Mouse (Mus musculus) testis, postnatal 14 days (tissue): Measurements from ENCODE around the gene Ccnl2.
"Not testable (repeated sequence)": the region's sequence is repeated elsewhere in the genome, so short reads cannot be mapped to it uniquely, and the experiment has no call there.

Experiments used
- DNase-seq: peaks from one replicate; pipeline ENCODE4 v3.0.0; 2021; ENCODE audit warnings: low spot score

Gene Ccnl2

DNA sequence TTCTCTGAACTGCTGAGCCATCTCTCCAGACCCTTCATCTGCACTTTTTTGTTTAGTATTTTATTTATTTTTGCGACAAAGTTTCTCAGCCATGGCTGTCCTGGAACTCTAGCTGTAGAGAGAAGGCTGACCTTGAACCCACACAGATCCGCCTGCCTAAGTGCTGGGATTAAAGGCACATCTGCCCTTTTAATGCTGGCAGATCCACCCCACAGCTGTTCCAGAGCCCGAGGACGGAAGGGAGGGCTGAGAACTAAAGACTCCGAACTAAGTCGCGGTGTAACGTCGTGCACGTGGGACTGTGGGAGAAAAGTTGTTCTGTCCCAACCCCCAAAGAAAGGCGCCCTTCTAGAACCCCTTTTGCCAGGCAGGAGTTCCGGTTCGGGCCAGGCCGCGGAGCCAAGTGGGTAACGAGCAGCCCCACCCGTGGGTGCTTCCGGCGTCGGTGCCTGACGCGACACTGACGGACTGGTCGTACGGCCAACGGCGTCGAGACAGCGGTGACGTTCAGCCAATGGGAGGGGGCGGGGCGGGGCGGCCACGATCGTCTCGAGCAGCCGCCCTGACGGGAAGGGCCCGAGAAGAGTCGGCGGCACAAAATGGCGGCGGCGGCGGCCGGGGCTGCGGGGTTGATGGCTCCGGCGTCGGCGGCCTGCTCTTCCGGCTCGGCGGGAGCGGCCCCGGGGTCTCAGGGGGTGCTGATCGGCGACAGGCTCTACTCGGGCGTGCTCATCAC, at the start of gene Ccnl2:
Ccnl2 (plus strand) TSS at position 561 of the 736 bp plus-strand sequence.
- peak; percentile 96 for DNase-seq

DNA sequence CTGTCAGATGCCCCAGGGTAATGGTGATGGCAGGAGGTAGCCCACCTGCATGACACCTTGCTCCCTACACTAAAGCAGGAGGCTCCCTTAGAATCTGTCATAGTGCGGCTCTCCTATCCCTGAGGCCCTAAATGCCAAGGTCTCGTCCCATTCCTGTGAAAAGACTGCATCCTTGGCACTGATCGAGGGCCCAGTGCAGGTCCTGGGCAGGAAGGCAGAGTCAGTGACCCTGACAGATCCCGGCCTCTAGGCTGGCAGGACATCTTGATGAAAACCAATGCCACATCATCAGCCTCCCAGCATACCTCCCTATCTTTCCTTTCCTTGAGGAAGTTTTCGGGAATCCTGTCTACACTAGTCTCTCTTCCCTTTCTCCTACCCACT, 42.8 kb upstream of the Ccnl2 start:
- no peak for DNase-seq

DNA sequence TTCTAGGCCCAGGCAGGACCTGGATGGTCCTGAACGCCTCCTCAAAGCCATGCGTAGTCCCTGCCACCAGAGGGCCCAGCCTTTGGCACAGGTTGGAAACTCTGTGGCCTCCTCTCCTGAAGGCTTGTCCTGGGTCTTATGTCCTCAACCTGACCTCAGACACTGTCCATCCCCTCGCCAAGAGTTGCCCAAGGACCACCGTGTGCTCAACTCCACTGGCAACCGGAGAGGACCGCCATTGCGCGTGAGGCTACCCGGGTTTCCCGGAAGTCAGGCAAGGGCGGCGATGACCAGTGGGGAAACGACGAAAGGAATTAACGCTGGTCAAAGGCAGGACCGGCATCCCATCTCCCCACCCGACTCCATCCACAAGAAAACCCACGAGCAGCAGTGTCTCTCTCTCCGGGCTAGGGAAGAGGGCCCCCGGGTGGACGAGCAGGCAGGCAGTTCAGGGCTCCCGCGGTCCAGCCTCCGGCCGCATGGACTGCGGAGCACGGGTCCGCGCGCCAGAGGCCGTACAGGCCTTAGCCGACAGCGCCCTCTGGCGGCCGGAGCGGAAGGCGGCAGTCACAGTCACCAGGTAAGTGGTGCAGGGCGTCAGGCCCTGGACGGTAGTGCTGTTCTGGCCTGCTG, 42.3 kb upstream of the Ccnl2 start:
- DNase-seq = peak; percentile 89

DNA sequence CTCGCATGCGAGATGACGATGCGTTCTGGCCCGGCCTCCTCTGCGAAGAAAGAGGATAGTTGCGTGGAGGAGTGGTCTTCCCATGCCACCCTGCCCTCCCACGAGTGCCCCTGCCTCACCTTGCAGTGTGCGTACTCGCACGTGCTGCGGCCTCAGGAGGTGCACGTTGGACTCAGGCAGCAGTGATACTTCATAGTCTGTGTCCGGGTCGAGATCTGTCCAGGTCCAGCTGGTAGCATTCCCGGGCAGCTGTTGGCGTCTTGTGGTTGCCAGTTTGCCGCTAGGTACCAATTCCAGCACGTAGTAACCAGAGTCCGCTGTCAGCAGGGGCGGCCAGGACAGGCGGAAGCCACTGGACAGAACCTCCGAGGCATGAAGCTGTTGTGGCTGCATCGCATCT, 41.7 kb upstream of the Ccnl2 start:
- DNase-seq = no peak

DNA sequence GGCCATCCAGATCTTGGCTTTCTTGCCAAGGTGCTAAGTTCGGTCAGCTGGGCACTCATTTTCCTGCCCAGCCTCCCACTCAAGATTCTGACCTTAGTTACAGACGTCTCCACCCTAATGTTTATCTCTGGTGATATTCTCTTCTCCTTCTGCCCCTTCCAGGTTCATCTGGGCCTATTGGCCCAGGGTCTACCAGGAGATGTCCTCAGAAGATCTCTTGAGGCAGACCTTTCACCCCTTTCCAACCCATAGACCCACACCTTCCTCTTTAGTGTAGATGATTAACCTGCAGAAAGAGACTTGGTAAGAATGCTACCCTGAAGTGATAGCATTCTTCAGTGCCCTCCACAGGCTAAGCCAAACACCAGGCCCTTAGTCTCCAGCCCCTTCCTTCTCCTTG, 40.6 kb upstream of the Ccnl2 start:
- DNase-seq = no peak

DNA sequence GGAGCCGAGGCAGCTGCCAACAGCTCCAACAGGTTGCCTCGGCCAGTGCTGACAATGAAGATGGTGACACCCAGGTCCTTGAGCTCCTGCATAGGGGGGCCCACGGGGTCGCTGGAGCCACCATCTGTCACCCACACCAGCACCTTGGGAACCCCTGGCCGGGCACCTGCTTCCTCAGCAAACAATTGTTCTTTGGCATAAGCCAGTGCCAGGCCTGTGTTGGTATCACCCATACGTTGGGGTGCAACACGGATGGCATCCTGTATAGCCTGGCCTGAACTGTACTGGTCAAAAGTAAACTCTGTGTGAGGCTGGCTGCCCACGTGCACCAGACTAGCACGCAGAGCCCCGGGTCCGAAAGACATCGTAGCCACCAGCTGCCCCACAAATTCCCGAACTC, 39.5 kb upstream of the Ccnl2 start:
- no peak for DNase-seq

DNA sequence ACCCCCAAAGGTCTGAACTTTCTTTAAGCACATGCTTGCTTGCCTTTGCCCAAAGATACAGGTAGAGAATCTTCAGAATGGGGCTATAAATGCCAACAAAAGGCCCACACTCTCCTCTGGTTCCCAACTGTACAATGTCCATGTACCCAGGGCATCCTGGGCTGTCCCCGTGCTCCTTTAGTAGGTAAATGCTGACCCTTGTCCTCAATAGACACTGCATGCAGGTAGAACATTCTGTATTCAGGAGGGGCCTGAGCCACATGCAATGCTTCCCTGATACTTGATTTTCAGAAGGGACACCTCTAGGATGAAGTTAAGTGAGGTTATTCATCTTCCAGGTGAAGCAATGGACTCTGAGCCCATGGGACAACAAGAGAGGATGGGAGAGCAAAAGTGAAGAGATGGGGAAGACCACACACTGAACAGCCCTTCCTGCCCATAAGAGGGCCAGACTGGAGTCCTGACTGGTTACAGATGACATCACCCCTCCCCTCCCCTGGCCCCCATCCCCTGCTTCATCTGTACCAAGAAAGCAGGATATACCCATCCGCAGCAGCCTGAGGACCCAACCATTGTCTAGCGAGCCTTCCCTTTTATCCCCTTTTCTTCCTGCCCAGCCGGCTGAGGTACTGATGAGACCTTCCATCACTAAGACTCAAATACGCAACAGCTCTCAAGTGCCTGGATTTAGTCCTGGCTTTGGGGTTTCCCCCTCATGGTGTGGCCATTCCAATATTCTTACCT, 38.8 kb upstream of the Ccnl2 start:
- DNase-seq = no peak

DNA sequence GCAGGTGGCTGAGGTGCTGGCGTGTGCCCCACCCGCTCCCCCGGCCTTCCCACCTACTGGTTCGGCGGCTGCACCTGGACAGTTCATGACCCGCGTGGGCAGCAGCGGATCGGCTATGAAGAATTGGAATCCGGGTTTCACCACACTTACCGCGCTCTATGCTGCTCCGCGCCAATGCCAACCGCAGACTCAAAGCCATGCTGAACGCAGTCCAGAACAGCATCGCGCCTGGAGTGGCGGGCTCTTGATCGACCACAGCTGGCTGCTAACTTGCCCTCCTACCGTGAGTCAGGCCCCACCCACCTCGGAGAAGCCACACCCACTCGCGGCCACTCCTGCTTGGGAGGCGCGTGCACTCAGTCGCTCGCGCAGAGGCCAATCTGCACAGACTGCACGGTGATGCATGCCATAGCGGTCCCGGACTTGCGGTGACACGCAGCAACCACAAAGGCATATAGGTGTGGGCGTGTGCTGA, 38.0 kb upstream of the Ccnl2 start, which contains the start of gene Vwa1:
Vwa1 (minus strand) TSS at position 419 of the 475 bp plus-strand sequence.
- peak; percentile 85 for DNase-seq

DNA sequence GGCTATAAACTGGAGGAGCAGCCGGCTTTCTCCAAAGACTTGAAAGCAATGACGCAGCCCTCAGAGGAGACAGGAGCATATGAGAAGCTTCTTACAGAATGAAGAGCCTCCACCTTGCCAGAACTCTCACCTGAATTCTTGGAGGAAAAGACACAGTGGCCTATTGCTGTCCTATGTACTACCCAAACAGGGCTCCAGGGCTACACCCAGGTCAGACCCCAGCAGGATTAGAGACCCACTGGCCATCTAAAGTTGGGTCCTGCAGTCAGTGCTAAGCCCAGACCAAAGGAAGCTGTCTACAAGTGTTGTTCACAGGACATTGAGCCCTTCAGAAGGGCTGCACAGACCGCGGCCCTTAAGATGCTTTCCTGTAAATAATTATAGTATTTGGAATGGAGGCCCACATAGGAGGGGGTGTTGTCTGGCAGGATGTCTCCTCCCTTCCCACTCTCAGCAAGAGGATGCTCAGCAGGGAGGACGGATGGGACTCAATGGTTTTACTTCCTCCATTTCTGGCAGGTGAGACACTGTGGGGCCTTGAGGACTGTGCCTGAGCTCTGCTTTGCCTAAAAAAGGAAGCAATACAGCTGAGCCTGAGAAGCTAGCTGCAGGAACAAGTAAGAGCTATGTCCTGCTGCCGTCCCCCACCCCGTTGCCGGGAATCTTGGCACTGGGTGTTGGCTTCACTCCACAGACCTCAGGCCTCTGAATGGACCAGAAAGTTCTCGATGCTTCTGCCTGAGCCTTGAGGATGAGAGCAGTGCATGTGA, 37.1 kb upstream of the Ccnl2 start:
- peak; percentile 86 for DNase-seq

DNA sequence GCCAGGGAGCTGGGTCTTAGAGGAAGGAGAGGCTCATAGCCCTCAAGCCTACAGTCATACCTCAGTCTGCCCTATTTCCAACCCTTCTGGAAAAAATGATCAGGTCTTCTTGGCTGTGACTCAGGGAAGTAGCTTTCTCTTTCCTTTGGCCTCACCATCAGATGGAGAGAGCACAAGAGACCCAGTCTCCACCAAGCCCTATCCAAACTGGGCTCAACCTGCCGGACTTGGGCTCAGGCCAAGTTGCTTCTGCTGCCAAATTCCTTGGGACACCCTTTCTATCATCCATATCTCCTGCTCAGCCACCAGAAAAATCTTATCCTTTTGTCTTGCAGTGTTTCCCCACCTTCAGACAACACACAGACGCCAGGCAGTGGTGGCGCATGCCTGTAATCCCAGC, 36.4 kb upstream of the Ccnl2 start:
- DNase-seq = peak; percentile 72

DNA sequence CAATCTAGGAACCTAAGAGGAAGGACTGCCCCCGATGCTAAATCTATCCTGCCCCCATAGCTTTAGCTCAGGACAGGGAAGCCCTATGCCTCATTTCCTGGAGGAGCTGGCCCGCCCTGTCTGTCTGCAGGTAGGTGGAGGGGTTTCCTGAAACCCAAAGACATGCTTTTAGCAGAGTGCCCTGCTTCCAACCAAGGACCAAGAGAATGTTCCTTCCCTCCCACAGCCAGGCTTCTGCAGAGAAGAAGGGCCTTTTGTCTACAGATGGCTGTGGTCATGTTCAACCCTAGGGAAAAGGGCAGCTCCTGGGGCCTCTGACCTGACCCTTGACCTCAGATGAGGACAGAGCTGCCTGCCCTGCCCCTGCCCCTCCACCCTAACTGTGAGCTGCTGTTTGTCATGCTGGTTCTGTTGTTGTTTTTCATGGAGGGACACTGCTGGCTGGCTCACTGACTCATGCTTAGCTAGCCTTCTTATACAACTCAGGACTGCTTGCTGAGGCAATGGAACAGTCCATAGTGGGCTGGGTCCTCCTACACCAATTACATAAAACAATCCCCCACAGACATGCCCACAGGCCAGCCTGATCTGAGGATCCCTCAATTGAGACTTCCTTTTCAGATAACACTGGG, 35.5 kb upstream of the Ccnl2 start:
- no peak for DNase-seq

DNA sequence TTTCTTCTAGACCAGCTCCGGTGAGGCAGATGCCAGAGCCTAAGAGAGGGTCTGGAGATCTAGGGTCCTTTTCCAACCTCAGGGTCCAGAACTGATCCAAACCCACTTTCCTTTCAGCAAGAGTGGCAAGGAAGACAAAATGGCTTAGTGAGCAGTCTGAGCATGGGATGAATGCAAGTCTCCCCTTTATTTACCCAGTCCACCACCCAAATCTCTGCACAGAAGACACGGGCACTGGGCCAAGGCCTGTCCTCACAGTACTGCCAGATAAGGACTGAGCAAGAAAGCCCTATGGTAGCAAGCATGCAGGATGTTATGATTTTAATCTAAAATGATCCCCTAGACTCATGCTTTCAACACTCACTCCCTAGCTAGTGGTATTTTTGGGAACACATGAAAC, 34.5 kb upstream of the Ccnl2 start:
- DNase-seq = no peak

DNA sequence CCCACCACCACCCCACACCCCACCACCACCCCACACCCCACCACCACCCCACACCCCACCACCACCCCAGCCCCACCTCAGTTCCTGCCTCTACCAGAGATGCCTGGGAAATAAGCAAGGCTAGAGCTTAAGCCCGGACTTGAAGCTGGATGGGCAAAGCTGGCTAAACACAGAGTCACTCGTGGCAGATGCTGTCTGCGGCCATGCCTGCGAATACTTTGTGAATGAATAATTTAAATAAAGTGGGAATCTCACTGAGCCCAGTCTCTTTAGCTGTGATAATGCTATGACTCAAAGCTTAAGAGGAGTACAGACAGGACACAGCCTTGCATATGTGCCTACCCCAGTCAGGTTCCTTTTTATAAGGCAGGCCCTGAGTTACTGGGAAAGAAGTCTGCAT, 32.8 kb upstream of the Ccnl2 start:
- DNase-seq = no peak

DNA sequence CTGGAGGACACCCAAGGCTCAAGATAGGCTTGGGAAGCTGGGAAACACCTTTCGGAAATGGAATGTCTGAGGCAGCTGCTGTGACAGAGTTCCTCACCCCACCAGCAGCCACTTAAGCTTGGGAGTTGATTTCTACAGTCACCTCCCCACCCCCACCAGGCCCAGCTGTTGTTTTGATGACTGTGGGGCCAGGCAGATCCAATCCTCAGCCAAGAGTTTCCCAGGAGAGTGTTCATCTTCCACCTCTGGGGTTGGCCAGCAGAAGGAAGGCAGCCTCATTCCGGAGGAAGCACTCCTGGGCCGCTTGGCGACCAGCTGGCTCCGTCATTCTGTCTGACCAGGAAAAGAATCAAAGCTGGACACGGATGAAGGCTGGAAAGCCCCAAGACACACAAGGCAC, 31.4 kb upstream of the Ccnl2 start:
- DNase-seq = peak; percentile 67

DNA sequence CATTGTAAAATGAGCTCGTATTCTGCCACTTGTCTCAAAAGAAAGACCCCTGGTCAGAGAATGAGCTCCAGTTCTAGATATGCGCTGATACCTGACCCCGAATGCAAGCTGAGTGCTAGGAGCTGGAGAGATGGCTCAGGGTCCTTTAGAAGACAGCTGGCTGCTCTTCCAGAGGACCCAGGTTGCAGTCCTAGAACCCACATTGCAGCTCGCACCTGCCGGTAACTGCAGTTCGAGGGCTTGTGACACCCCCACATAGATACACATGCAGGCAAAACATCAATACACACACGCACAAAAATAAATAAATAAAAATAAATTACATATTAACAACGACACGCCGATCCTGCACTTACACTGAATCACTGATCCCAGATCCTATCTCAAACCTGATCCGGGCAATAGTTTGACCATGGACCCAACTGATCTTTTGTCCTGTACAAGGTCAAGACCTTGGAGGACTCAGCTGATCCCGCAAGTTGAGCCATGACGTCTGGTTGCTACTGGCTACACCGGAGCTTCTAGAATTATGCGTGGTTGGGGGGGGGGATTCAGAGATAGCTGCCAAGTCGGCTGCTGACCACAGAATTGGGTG, 28.7 kb upstream of the Ccnl2 start:
- no peak for DNase-seq

DNA sequence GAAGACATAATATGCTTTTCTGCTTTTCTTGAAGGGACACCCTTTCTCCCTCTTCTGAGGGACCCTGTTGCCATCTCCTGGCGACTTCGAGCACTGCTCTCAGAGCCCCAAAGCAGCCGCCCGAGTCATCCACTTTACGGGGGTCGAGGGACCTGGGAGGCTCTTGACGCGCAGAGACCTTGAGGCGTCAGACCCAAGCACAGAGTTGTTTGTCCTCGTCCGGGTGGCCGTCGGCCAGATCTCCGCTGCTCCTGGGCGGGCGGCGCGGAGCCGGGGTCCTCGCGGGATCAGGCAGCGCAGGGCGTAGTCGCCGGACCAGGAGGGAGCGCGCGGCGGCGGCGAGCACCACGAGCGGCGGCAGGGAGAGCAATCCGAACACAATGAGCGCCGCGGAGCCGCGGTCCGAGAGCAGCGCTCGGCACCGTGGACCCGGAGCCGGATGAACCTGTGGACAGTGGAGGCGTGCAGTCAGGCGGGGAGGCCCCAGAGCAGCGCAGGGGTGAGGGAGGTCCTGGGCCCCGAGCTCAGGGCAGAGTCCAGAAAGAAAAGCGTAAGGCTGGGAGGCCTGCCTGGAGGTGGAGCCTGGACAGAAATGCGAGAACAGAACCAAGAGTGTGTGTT, 28.1 kb upstream of the Ccnl2 start:
- peak; percentile 68 for DNase-seq

DNA sequence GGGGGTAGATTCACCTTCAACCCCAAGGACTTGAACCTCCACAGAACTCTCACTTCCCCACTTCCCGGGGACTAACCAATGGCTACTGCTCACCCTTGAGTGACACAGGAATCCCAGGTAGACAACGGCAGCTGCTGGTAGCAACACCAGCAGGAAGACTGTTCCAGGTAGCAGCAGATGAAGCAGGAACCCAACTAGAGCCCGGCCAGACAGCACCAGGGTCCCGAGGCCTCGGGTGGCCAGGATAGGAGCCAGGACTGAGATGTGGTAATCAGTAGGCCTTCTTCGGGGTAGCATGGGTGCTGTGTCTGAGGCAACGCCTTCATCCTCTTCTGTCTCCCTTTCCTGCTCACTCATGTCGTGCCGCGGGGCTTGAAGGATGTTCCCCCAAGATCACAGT, 27.0 kb upstream of the Ccnl2 start:
- no peak for DNase-seq

DNA sequence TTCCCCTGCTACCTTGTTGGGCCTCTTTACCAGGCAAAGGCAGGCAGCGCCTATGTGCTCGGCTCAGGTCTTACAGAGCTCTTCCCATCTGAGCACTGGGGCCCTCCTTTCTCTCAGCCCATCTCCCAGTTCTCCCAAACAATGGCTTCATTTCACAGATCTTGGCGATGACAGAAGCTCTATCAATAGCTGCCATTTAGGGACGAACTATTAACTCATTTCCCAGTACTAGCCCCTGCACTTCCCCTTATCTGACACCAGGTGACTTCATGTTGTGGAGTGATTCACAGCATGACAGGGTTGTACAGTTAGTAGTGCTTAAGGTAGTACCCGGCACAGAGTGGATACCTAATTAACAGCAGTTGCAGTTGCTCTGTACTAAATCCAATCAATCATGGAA, 26.5 kb upstream of the Ccnl2 start, which contains the start of gene Tmem88b:
Tmem88b (minus strand) TSS at position 56 of the 400 bp plus-strand sequence.
- no peak for DNase-seq

DNA sequence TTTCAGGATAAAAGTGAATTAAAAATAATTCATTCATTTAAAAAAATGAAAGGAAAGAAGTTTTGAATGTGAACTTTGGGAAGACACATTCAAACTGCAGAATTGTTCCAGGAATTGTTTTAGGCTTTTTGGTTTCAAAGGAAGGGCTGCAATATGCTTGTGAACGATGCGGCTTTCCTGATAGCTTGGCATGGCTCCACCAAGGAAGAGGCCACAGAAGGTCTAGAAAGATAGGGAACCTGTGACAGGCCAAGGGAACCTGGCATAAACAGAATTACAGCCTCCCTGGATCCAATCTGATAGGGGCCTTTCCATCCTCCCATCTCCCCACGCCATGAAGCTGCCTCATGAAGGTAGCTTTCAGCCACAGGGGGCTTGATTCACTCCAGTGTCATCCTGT, 24.0 kb upstream of the Ccnl2 start:
- no peak for DNase-seq

DNA sequence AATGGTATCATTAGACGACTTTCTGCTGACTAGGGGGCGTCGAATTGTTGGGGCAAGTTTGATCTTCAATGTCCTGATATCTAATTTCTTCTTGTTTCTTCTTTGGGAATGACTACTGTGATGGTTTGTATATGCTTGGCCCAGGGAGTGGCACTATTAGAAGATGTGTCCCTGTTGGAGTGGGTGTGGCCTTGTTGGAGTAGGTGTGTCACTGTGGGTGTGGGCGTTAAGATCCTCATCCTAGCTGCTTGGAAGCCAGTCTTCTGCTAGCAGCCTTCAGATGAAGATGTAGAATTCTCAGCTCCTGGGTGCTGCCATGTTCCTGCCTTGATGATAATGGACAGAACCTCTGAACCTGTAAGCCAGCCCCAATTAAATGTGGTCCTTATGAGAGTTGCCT, 23.5 kb upstream of the Ccnl2 start:
- not testable (repeated sequence) for DNase-seq

DNA sequence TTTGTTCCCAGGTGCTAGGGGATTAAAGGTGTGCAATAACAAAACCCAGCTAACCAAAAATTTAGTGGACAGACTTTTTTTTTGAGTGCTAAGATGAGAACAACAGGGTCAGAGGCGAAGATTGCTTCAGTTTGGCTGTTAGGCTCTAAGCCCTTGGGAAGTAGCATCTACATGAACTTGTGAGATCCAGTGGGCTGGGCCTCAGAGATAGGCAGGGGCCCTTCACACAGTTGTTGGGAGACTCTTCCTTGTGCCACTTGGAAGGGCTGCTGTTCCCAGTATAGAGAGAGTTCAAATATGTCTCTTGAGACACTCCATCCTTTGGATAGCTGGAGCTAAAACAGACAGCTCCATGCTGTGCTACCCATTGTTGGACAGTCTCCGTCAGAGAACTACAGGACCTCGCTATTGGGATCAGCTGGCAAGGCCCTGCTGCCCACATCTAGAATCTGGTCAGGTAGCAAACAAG, 22.2 kb upstream of the Ccnl2 start, which contains the start of gene Ankrd65:
Ankrd65 (plus strand) TSS at position 419 of the 469 bp plus-strand sequence.
- DNase-seq = no peak
